Mouse (Mus musculus): ENCODE measurements around the gene Prss53. TPM values are rescaled to one million over a fixed set of nuclear protein-coding genes. Genes with fewer than 3 reads are reported as not detected.

The Prss53 gene
- polyA plus RNA-seq, 1 experiment from 2014 or later, result 0.66 TPM

Other genes with a start within 250 kb of the Prss53 start
- 36.6 and 40.8 TPM in 2 replicates for gene Bcl7c, start 182.0 kb downstream of the Prss53 start, polyA plus RNA-seq (2015; fragmentation: Nextera tagmentation; extraction: Ambion mirVana)
- gene Ctf1, start 178.2 kb downstream of the Prss53 start, polyA plus RNA-seq (2015; fragmentation: Nextera tagmentation; extraction: Ambion mirVana), result 3.8 and 4.4 TPM in 2 replicates
- gene Ctf2, start 158.8 kb downstream of the Prss53 start, polyA plus RNA-seq (2015; fragmentation: Nextera tagmentation; extraction: Ambion mirVana), result 0.19 and 0.36 TPM in 2 replicates
- 7.7 and 9.6 TPM in 2 replicates for gene Fbxl19, start 146.4 kb downstream of the Prss53 start, polyA plus RNA-seq (2015; fragmentation: Nextera tagmentation; extraction: Ambion mirVana)
- gene Orai3, start 121.2 kb downstream of the Prss53 start, polyA plus RNA-seq (2015; fragmentation: Nextera tagmentation; extraction: Ambion mirVana), result 4.8 and 5.4 TPM in 2 replicates
- 20.0 and 21.5 TPM in 2 replicates for gene Setd1a, start 114.3 kb downstream of the Prss53 start, polyA plus RNA-seq (2015; fragmentation: Nextera tagmentation; extraction: Ambion mirVana)
- gene Gm49388, start 105.4 kb downstream of the Prss53 start, polyA plus RNA-seq (2015; fragmentation: Nextera tagmentation; extraction: Ambion mirVana), result not detected in 2 replicates
- 5.0 and 7.5 TPM in 2 replicates for gene Hsd3b7, start 90.4 kb downstream of the Prss53 start, polyA plus RNA-seq (2015; fragmentation: Nextera tagmentation; extraction: Ambion mirVana)
- 20.5 and 25.6 TPM in 2 replicates for gene Stx4a, start 66.7 kb downstream of the Prss53 start, polyA plus RNA-seq (2015; fragmentation: Nextera tagmentation; extraction: Ambion mirVana)
- gene Stx1b, start 66.4 kb downstream of the Prss53 start, polyA plus RNA-seq (2015; fragmentation: Nextera tagmentation; extraction: Ambion mirVana), result 18.9 and 21.9 TPM in 2 replicates
- 12.9 and 15.5 TPM in 2 replicates for gene Zfp646, start 14.7 kb downstream of the Prss53 start, polyA plus RNA-seq (2015; fragmentation: Nextera tagmentation; extraction: Ambion mirVana)
- 39.1 and 44.8 TPM in 2 replicates for gene Zfp668, start 14.1 kb downstream of the Prss53 start, polyA plus RNA-seq (2015; fragmentation: Nextera tagmentation; extraction: Ambion mirVana)
- not detected in 2 replicates for gene Gm21974, start 4.5 kb upstream of the Prss53 start, polyA plus RNA-seq (2015; fragmentation: Nextera tagmentation; extraction: Ambion mirVana)
- 55.8 and 59.5 TPM in 2 replicates for gene Vkorc1, start 4.6 kb upstream of the Prss53 start, polyA plus RNA-seq (2015; fragmentation: Nextera tagmentation; extraction: Ambion mirVana)
- 80.2 and 91.6 TPM in 2 replicates for gene Bckdk, start 13.1 kb upstream of the Prss53 start, polyA plus RNA-seq (2015; fragmentation: Nextera tagmentation; extraction: Ambion mirVana)
- 49.8 and 51.1 TPM in 2 replicates for gene Kat8, start 21.5 kb upstream of the Prss53 start, polyA plus RNA-seq (2015; fragmentation: Nextera tagmentation; extraction: Ambion mirVana)
- gene Prss8, start 39.1 kb upstream of the Prss53 start, polyA plus RNA-seq (2015; fragmentation: Nextera tagmentation; extraction: Ambion mirVana), result 0.09 and 0.29 TPM in 2 replicates
- 7.9 and 10.1 TPM in 2 replicates for gene Prss36, start 55.8 kb upstream of the Prss53 start, polyA plus RNA-seq (2015; fragmentation: Nextera tagmentation; extraction: Ambion mirVana)
- gene Fus, start 76.5 kb upstream of the Prss53 start, polyA plus RNA-seq (2015; fragmentation: Nextera tagmentation; extraction: Ambion mirVana), result 452 and 476 TPM in 2 replicates
- 3.2 and 3.9 TPM in 2 replicates for gene Pycard, start 102.9 kb upstream of the Prss53 start, polyA plus RNA-seq (2015; fragmentation: Nextera tagmentation; extraction: Ambion mirVana)
- not detected in 2 replicates for gene Trim72, start 113.0 kb upstream of the Prss53 start, polyA plus RNA-seq (2015; fragmentation: Nextera tagmentation; extraction: Ambion mirVana)
- gene Itgam, start 171.7 kb upstream of the Prss53 start, polyA plus RNA-seq (2015; fragmentation: Nextera tagmentation; extraction: Ambion mirVana), result 0.36 and 0.40 TPM in 2 replicates
- not detected in 2 replicates for gene Gm49368, start 171.7 kb upstream of the Prss53 start, polyA plus RNA-seq (2015; fragmentation: Nextera tagmentation; extraction: Ambion mirVana)
- gene Itgax, start 238.6 kb upstream of the Prss53 start, polyA plus RNA-seq (2015; fragmentation: Nextera tagmentation; extraction: Ambion mirVana), result 0.04 TPM in 1 of 2 replicates, not detected in the other